Mouse (Mus musculus): ENCODE results near the gene Slc16a8.

GRCm38 (mm10) chr15:79292779-79293178, 38.2 kb upstream of the Slc16a8 start:
- no peak for TF ChIP-seq POLR2A (IDR thresholded peaks at IDR 0.05; ENCODE audit: low read depth, low read length)
- no peak for TF ChIP-seq CTCF (IDR thresholded peaks at IDR 0.05; ENCODE audit: extremely low read depth, insufficient read depth, insufficient read length, insufficient replicate concordance)
